Mouse (Mus musculus): ENCODE results near the gene Prkci. TPM values are rescaled to one million over a fixed set of nuclear protein-coding genes. Genes with fewer than 3 reads are reported as not detected.

The Prkci gene
- polyA plus RNA-seq, 1 experiment: not detected

GRCm38 (mm10) chr3:31050375-31050774 lies 54.8 kb downstream of the Prkci start:
- H3K27ac ChIP-seq (ENCODE audit: insufficient read depth, low read depth, low read length): no peak overlapping the region
- H3K4me3 ChIP-seq (ENCODE audit: insufficient read depth, low read depth, low read length): no peak overlapping the region
- TF ChIP-seq POLR2A (IDR thresholded peaks at IDR 0.05; ENCODE audit: insufficient read depth, low read depth, low read length) (no peak), CTCF (IDR thresholded peaks at IDR 0.05; ENCODE audit: insufficient read depth, low read depth, low read length) (no peak)
- 41% methylated on average over 7 of the region's 7 CpGs for WGBS
- no peaks in the 10 kb centered on the region for H3K4me1 ChIP-seq (ENCODE audit: control insufficient read depth, insufficient read depth, low read length)

- Histone ChIP-seq H3K27ac (ENCODE audit: insufficient read depth, low read depth, low read length) (no peak overlapping the region), H3K4me3 (ENCODE audit: insufficient read depth, low read depth, low read length) (no peak overlapping the region), H3K4me1 (ENCODE audit: control insufficient read depth, insufficient read depth, low read length) (no peaks in the 10 kb centered on the region)
- no peak for TF ChIP-seq CTCF (IDR thresholded peaks at IDR 0.05; ENCODE audit: insufficient read depth, low read depth, low read length)
- TF ChIP-seq POLR2A (IDR thresholded peaks at IDR 0.05; ENCODE audit: insufficient read depth, low read depth, low read length): no peak
- WGBS: 93% methylated on average over 9 of the region's 9 CpGs
Observed at GRCm38 (mm10) chr3:31051730-31052129, 56.2 kb downstream of the Prkci start.

- WGBS: 94% methylated on average over 9 of the region's 9 CpGs
- H3K4me3 ChIP-seq (ENCODE audit: insufficient read depth, low read depth, low read length): no peak overlapping the region
- TF ChIP-seq POLR2A (IDR thresholded peaks at IDR 0.05; ENCODE audit: insufficient read depth, low read depth, low read length) (no peak), CTCF (IDR thresholded peaks at IDR 0.05; ENCODE audit: insufficient read depth, low read depth, low read length) (no peak)
- no peaks in the 10 kb centered on the region for H3K4me1 ChIP-seq (ENCODE audit: control insufficient read depth, insufficient read depth, low read length)
- H3K27ac ChIP-seq (ENCODE audit: insufficient read depth, low read depth, low read length): no peak overlapping the region
Observed at GRCm38 (mm10) chr3:31053191-31053590, 57.6 kb downstream of the Prkci start.

- no peaks in the 10 kb centered on the region for H3K4me1 ChIP-seq (ENCODE audit: control insufficient read depth, insufficient read depth, low read length)
- H3K27ac ChIP-seq (ENCODE audit: insufficient read depth, low read depth, low read length): no peak overlapping the region
- WGBS: 77% methylated on average over 8 of the region's 8 CpGs
- TF ChIP-seq POLR2A (IDR thresholded peaks at IDR 0.05; ENCODE audit: insufficient read depth, low read depth, low read length) (no peak), CTCF (IDR thresholded peaks at IDR 0.05; ENCODE audit: insufficient read depth, low read depth, low read length) (no peak)
- H3K4me3 ChIP-seq (ENCODE audit: insufficient read depth, low read depth, low read length): no peak overlapping the region
Observed at GRCm38 (mm10) chr3:31054888-31055287, 59.3 kb downstream of the Prkci start.

- peak overlapping the region; percentile 47 for H3K4me3 ChIP-seq (ENCODE audit: insufficient read depth, low read depth, low read length)
- TF ChIP-seq CTCF (IDR thresholded peaks at IDR 0.05; ENCODE audit: insufficient read depth, low read depth, low read length) (no peak), POLR2A (IDR thresholded peaks at IDR 0.05; ENCODE audit: insufficient read depth, low read depth, low read length) (no peak)
- H3K27ac ChIP-seq (ENCODE audit: insufficient read depth, low read depth, low read length): no peak overlapping the region
- WGBS: 26% methylated on average over 17 of the region's 17 CpGs
- H3K4me1 ChIP-seq (ENCODE audit: control insufficient read depth, insufficient read depth, low read length): no peaks in the 10 kb centered on the region
Observed at GRCm38 (mm10) chr3:31056047-31056650, 60.6 kb downstream of the Prkci start.

- TF ChIP-seq CTCF (IDR thresholded peaks at IDR 0.05; ENCODE audit: insufficient read depth, low read depth, low read length) (no peak), POLR2A (IDR thresholded peaks at IDR 0.05; ENCODE audit: insufficient read depth, low read depth, low read length) (no peak)
- H3K4me3 ChIP-seq (ENCODE audit: insufficient read depth, low read depth, low read length): peak overlapping the region; percentile 47
- no peak overlapping the region for H3K27ac ChIP-seq (ENCODE audit: insufficient read depth, low read depth, low read length)
- H3K4me1 ChIP-seq (ENCODE audit: control insufficient read depth, insufficient read depth, low read length): no peaks in the 10 kb centered on the region
- WGBS: 2% methylated on average over 30 of the region's 30 CpGs
Observed at GRCm38 (mm10) chr3:31056651-31057627, 61.4 kb downstream of the Prkci start.

- H3K4me1 ChIP-seq (ENCODE audit: control insufficient read depth, insufficient read depth, low read length): no peaks in the 10 kb centered on the region
- H3K4me3 ChIP-seq (ENCODE audit: insufficient read depth, low read depth, low read length): no peak overlapping the region
- 89% methylated on average over 8 of the region's 8 CpGs for WGBS
- H3K27ac ChIP-seq (ENCODE audit: insufficient read depth, low read depth, low read length): no peak overlapping the region
- TF ChIP-seq CTCF (IDR thresholded peaks at IDR 0.05; ENCODE audit: insufficient read depth, low read depth, low read length) (no peak), POLR2A (IDR thresholded peaks at IDR 0.05; ENCODE audit: insufficient read depth, low read depth, low read length) (no peak)
Observed at GRCm38 (mm10) chr3:31060745-31061102, 65.2 kb downstream of the Prkci start.

GRCm38 (mm10) chr3:31061103-31061785 lies 65.7 kb downstream of the Prkci start:
- TF ChIP-seq CTCF (IDR thresholded peaks at IDR 0.05; ENCODE audit: insufficient read depth, low read depth, low read length): no peak
- TF ChIP-seq POLR2A (IDR thresholded peaks at IDR 0.05; ENCODE audit: insufficient read depth, low read depth, low read length): no peak
- no peak overlapping the region for H3K4me3 ChIP-seq (ENCODE audit: insufficient read depth, low read depth, low read length)
- WGBS: 84% methylated on average over 20 of the region's 20 CpGs
- H3K27ac ChIP-seq (ENCODE audit: insufficient read depth, low read depth, low read length): no peak overlapping the region
- no peaks in the 10 kb centered on the region for H3K4me1 ChIP-seq (ENCODE audit: control insufficient read depth, insufficient read depth, low read length)

- H3K4me3 ChIP-seq (ENCODE audit: insufficient read depth, low read depth, low read length): no peak overlapping the region
- H3K27ac ChIP-seq (ENCODE audit: insufficient read depth, low read depth, low read length): no peak overlapping the region
- TF ChIP-seq CTCF (IDR thresholded peaks at IDR 0.05; ENCODE audit: insufficient read depth, low read depth, low read length) (no peak), POLR2A (IDR thresholded peaks at IDR 0.05; ENCODE audit: insufficient read depth, low read depth, low read length) (no peak)
- 88% methylated on average over 4 of the region's 4 CpGs for WGBS
- H3K4me1 ChIP-seq (ENCODE audit: control insufficient read depth, insufficient read depth, low read length): no peaks in the 10 kb centered on the region
Observed at GRCm38 (mm10) chr3:31061786-31062120, 66.2 kb downstream of the Prkci start.

All from olfactory bulb, adult 2 months (tissue).